Mouse (Mus musculus) MEL (cell line): ENCODE data around the gene Snrpd3. TPM values are rescaled to one million over a fixed set of nuclear protein-coding genes. Genes with fewer than 3 reads are reported as not detected.
"Not testable (repeated sequence)": the region's sequence is repeated elsewhere in the genome, so short reads cannot be mapped to it uniquely, and the experiment has no call there.

ENCODE experiments used
- DNase-seq: peaks from one replicate; pipeline ENCODE4 v3.0.0; 2011; ENCODE audit warnings: low read depth, low spot score
- H3K27ac ChIP-seq: 2 replicates; pipeline ENCODE4 v1.5.1; 2012; ENCODE audit warnings: low read depth, mild to moderate bottlenecking, control low read depth, low read length, moderate library complexity; ENCODE audit not compliant: control insufficient read depth
- H3K27me3 ChIP-seq, 2 experiments: fragments of 150-350 bp in 1 of 2; sonication (generic) in 1 of 2; 2 replicates each; pipeline ENCODE4 v1.6.1; 2012; ENCODE audit warnings: low read length in 2 of 2, mild to moderate bottlenecking in 2 of 2, improper control_type of control experiment in 1 of 2, moderate library complexity in 1 of 2; ENCODE audit not compliant: insufficient read depth in 2 of 2, control insufficient read depth in 1 of 2
- H3K36me3 ChIP-seq, 2 experiments: 2 replicates each; pipeline ENCODE4 v1.6.1; 2012 to 2014; ENCODE audit warnings: low read length in 2 of 2, improper control_type of control experiment in 1 of 2, inconsistent platforms in 1 of 2, mild to moderate bottlenecking in 1 of 2; ENCODE audit not compliant: insufficient read depth in 2 of 2, control insufficient read depth in 1 of 2
- H3K4me1 ChIP-seq, 2 experiments: fragments of 150-350 bp in 1 of 2; sonication (generic) in 1 of 2; 2 replicates each; pipeline ENCODE4 v1.6.1; 2012; ENCODE audit warnings: low read length in 2 of 2, improper control_type of control experiment in 1 of 2, mild to moderate bottlenecking in 1 of 2; ENCODE audit not compliant: insufficient read depth in 2 of 2, control insufficient read depth in 1 of 2
- H3K4me3 ChIP-seq, 2 experiments: fragments of 150-350 bp in 1 of 2; sonication (generic) in 1 of 2; 2 replicates each; pipeline ENCODE4 v1.5.1; 2012; ENCODE audit warnings: low read depth in 2 of 2, low read length in 2 of 2, mild to moderate bottlenecking in 2 of 2, moderate library complexity in 2 of 2, control low read depth in 1 of 2, improper control_type of control experiment in 1 of 2; ENCODE audit not compliant: control insufficient read depth in 1 of 2, insufficient read depth in 1 of 2
- H3K79me2 ChIP-seq: 2 replicates; pipeline ENCODE4 v1.6.1; 2012; ENCODE audit warnings: mild to moderate bottlenecking, low read length, moderate library complexity; ENCODE audit not compliant: control insufficient read depth, poor library complexity, insufficient read depth
- H3K9ac ChIP-seq: 2 replicates; pipeline ENCODE4 v1.6.1; 2012; ENCODE audit warnings: low read depth, mild to moderate bottlenecking, control low read depth, low read length, moderate library complexity; ENCODE audit not compliant: control insufficient read depth, poor library complexity, severe bottlenecking
- H3K9me3 ChIP-seq: fragments of 150-350 bp; sonication (generic); replicated peaks from 2 replicates; pipeline ENCODE4 v1.6.1; 2012; ENCODE audit warnings: mild to moderate bottlenecking, low read length, improper control_type of control experiment, moderate library complexity; ENCODE audit not compliant: insufficient read depth
- CTCF ChIP-seq, 3 experiments: IDR thresholded peaks in 2 of 3; conservative IDR thresholded peaks in 1 of 3; 2 replicates each; pipeline ENCODE4 v1.5.1; 2011 to 2012; ENCODE audit warnings: low read length in 3 of 3, low read depth in 2 of 3, mild to moderate bottlenecking in 2 of 3, improper control_type of control experiment in 1 of 3, inconsistent platforms in 1 of 3, mixed read lengths in 1 of 3, moderate library complexity in 1 of 3; ENCODE audit not compliant: control insufficient read depth in 1 of 3, insufficient read depth in 1 of 3, poor library complexity in 1 of 3, severe bottlenecking in 1 of 3
- ELF1 ChIP-seq: IDR thresholded peaks from 2 replicates; pipeline ENCODE4 v1.6.1; 2014; ENCODE audit warnings: low read depth, mild to moderate bottlenecking, inconsistent platforms, low read length, improper control_type of control experiment, moderate library complexity
- EP300 ChIP-seq, 2 experiments: IDR thresholded peaks; 2 replicates each; pipeline ENCODE4 v1.6.1; 2011; ENCODE audit warnings: improper control_type of control experiment in 2 of 2, low read length in 2 of 2, low read depth in 1 of 2, mild to moderate bottlenecking in 1 of 2
- ETS1 ChIP-seq: IDR thresholded peaks from 2 replicates; pipeline ENCODE4 v1.6.1; 2012; ENCODE audit warnings: low read depth, mild to moderate bottlenecking, inconsistent platforms, low read length, improper control_type of control experiment, moderate library complexity
- MAFK ChIP-seq: IDR thresholded peaks from 2 replicates; pipeline ENCODE4 v1.6.1; 2011; ENCODE audit warnings: low read depth, mild to moderate bottlenecking, low read length, improper control_type of control experiment, borderline replicate concordance
- MAX ChIP-seq: IDR thresholded peaks from 2 replicates; pipeline ENCODE4 v1.6.1; 2011; ENCODE audit warnings: low read length, improper control_type of control experiment
- MYB ChIP-seq: IDR thresholded peaks from 2 replicates; pipeline ENCODE4 v1.6.1; 2011; ENCODE audit warnings: mild to moderate bottlenecking, low read depth, low read length, improper control_type of control experiment
- NELFE ChIP-seq: IDR thresholded peaks from 2 replicates; pipeline ENCODE4 v1.6.1; 2011; ENCODE audit warnings: low read depth, low read length, improper control_type of control experiment
- POLR2A ChIP-seq, 2 experiments: IDR thresholded peaks; 2 replicates each; pipeline ENCODE4 v1.6.1; 2011 to 2012; ENCODE audit warnings: low read length in 2 of 2, mild to moderate bottlenecking in 2 of 2, control low read depth in 1 of 2, improper control_type of control experiment in 1 of 2, low read depth in 1 of 2, moderate library complexity in 1 of 2; ENCODE audit not compliant: control insufficient read depth in 1 of 2, insufficient read depth in 1 of 2, poor library complexity in 1 of 2
- POLR2AphosphoS2 ChIP-seq: IDR thresholded peaks from 2 replicates; pipeline ENCODE4 v1.6.1; 2011; ENCODE audit warnings: low read length, improper control_type of control experiment
- RAD21 ChIP-seq: IDR thresholded peaks from 2 replicates; pipeline ENCODE4 v1.6.1; 2011; ENCODE audit warnings: mild to moderate bottlenecking, low read depth, low read length, improper control_type of control experiment
- SIN3A ChIP-seq: IDR thresholded peaks from 2 replicates; pipeline ENCODE4 v1.6.1; 2012; ENCODE audit warnings: low read length, improper control_type of control experiment, inconsistent platforms
- USF1 ChIP-seq: IDR thresholded peaks from 2 replicates; pipeline ENCODE4 v1.6.1; 2014; ENCODE audit warnings: low read depth, mild to moderate bottlenecking, inconsistent platforms, low read length, improper control_type of control experiment, moderate library complexity
- ZMIZ1 ChIP-seq: IDR thresholded peaks from 2 replicates; pipeline ENCODE4 v1.6.1; 2012; ENCODE audit warnings: low read depth, mild to moderate bottlenecking, inconsistent platforms, low read length, improper control_type of control experiment, moderate library complexity
- polyA plus RNA-seq, 2 experiments: library from polyadenylated mRNA; stranded (reverse) in 1 of 2; unstranded in 1 of 2; fragments of >175 nt in 1 of 2; fragments of >200 nt in 1 of 2; gene quantifications; 2 replicates each; pipeline versions ENCODE4 v1.2.1 to v1.2.4; 2012; ENCODE audit warnings: low replicate concordance in 2 of 2, low read depth in 1 of 2; ENCODE audit not compliant: insufficient read length in 2 of 2, insufficient read depth in 1 of 2, missing spikeins in 1 of 2
- total RNA-seq: library from RNA; depleted of rRNA; stranded (reverse); fragments of 300-350 nt; gene quantifications from 2 replicates; pipeline ENCODE4 v1.2.3, GENCODE M21; 2012

Snrpd3 gene
- total and polyA plus RNA-seq, 3 experiments = 155 to 643 TPM; not detected in 1

GRCm38 (mm10) chr10:75495304-75495703, 22.0 kb upstream of the Snrpd3 start:
- peaks cover 0 to 6% of the 10 kb centered on the region in 2 experiments; a peak in 3 of 4 replicates for H3K4me1 ChIP-seq
- H3K4me3 ChIP-seq = no peak overlapping the region
- peaks cover 0 to 6% of the 10 kb centered on the region in 2 experiments; a peak in 2 of 4 replicates for H3K36me3 ChIP-seq
- no peaks in the 10 kb centered on the region for H3K9me3 ChIP-seq
- TF ChIP-seq ELF1 (no peak), MYB (no peak), CTCF (IDR thresholded peaks at IDR 0.05 in 2 of 3, conservative IDR thresholded peaks at IDR 0.05 in 1 of 3; ENCODE audit: control insufficient read depth in 1 of 3, insufficient read depth in 1 of 3, low read depth in 2 of 3, low read length in 3 of 3, poor library complexity in 1 of 3, severe bottlenecking in 1 of 3) (no peak), USF1 (no peak), ZMIZ1 (no peak), NELFE (no peak), MAX (no peak), ETS1 (no peak), EP300 (IDR thresholded peaks at IDR 0.05; ENCODE audit: low read depth in 1 of 2, low read length in 2 of 2) (no peak), MAFK (no peak), POLR2A (IDR thresholded peaks at IDR 0.05; ENCODE audit: control insufficient read depth in 1 of 2, insufficient read depth in 1 of 2, low read depth in 1 of 2, low read length in 2 of 2, poor library complexity in 1 of 2) (no peak), POLR2AphosphoS2 (no peak), RAD21 (no peak)
- no peaks in the 10 kb centered on the region for H3K79me2 ChIP-seq
- H3K27ac ChIP-seq = no peak overlapping the region
- DNase-seq = no peak
- no peaks in the 10 kb centered on the region for H3K27me3 ChIP-seq
- no peak overlapping the region for H3K9ac ChIP-seq

- no peak for TF ChIP-seq SIN3A
- no peak overlapping the region for H3K9ac ChIP-seq
- no peak overlapping the region for H3K27ac ChIP-seq
- peaks cover 0 to 7% of the 10 kb centered on the region in 2 experiments; a peak in 2 of 4 replicates for H3K4me1 ChIP-seq
- H3K79me2 ChIP-seq = no peaks in the 10 kb centered on the region
- no peak for DNase-seq
- H3K4me3 ChIP-seq = no peak overlapping the region
- no peaks in the 10 kb centered on the region for H3K9me3 ChIP-seq
- peaks cover 0 to 4% of the 10 kb centered on the region in 2 experiments; a peak in 2 of 4 replicates for H3K36me3 ChIP-seq
- no peaks in the 10 kb centered on the region for H3K27me3 ChIP-seq
Measured at GRCm38 (mm10) chr10:75495921-75496320, 21.4 kb upstream of the Snrpd3 start.

GRCm38 (mm10) chr10:75499214-75499613, 18.1 kb upstream of the Snrpd3 start:
- not testable (repeated sequence) for H3K9me3 ChIP-seq, H3K9ac ChIP-seq, H3K4me1 ChIP-seq, H3K27ac ChIP-seq, H3K79me2 ChIP-seq, H3K4me3 ChIP-seq, H3K27me3 ChIP-seq, DNase-seq, H3K36me3 ChIP-seq
